Mouse (Mus musculus) G1E (cell line): ENCODE results near the gene Psenen.

Experiments used
- CTCF ChIP-seq: IDR thresholded peaks from 2 replicates; pipeline ENCODE4 v1.5.1; 2012; ENCODE audit warnings: low read depth, low read length, inconsistent platforms, mixed read lengths
- GATA1 ChIP-seq: IDR thresholded peaks from 2 replicates; pipeline ENCODE4 v1.6.1; 2012; ENCODE audit warnings: borderline replicate concordance, low read length, inconsistent platforms, mixed read lengths
- GATA2 ChIP-seq: IDR thresholded peaks from 2 replicates; pipeline ENCODE4 v1.6.1; 2012; ENCODE audit warnings: low read depth, low read length, inconsistent platforms, borderline replicate concordance
- POLR2AphosphoS5 ChIP-seq: IDR thresholded peaks from 2 replicates; pipeline ENCODE4 v1.6.1; 2012; ENCODE audit warnings: low read depth, low read length, inconsistent platforms; ENCODE audit not compliant: insufficient replicate concordance
- TAL1 ChIP-seq: conservative IDR thresholded peaks from 2 replicates; pipeline ENCODE4 v1.6.1; 2012; ENCODE audit warnings: low read depth, low read length, inconsistent platforms, mixed read lengths

- TF ChIP-seq CTCF = no peak
- no peak for TF ChIP-seq GATA1
- TF ChIP-seq POLR2AphosphoS5 = no peak
- TF ChIP-seq TAL1 = no peak
- TF ChIP-seq GATA2 = no peak
Measured at GRCm38 (mm10) chr7:30598786-30599185, 35.4 kb upstream of the Psenen start, which contains the start of gene Zbtb32.
